Mouse (Mus musculus): ENCODE measurements around the gene Herc1. TPM values are rescaled to one million over a fixed set of nuclear protein-coding genes. Genes with fewer than 3 reads are reported as not detected.

The Herc1 gene
- polyA plus RNA-seq, 1 experiment from 2014 or later: 25.9 TPM

DNA sequence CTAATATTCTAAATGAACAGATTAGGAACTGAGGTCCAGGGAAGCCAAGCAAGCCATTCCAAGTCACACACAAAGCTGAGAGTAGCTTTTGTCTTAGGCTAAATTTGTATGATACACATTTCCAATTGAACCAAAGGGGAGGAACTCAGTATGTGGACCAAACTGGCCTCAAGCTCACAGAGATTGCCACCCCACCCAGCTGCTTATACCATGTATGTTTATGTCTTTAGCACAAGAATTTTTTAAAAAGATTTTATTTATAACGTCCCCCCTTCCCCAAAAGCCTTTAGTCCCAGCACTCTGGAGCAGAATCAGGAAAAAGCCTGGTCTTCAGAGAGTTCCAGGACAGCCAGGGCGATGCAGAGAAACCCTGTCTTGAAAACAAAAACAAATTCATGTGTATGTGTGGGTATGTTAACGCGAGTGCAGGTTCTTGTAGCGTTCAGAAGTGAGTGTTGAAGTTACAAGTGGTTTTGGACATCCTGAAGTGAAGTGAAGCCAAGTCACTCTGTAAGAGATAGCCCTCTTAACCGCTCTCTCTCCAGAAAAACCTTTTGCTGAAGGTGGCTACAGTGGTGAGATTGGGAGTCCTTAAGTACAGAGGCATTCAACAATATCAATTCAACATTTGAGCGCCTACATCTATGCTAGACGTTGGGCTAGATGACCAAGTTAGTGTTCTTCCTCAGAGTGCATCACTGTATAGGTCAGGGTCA is 948 bp upstream of the Herc1 start:
- H3K4me3 ChIP-seq (ENCODE audit: low read depth, low read length): peak overlapping the region; percentile 97
- H3K27ac ChIP-seq (ENCODE audit: low read depth): peak overlapping the region; percentile 96; the same call in 1 of the 2 replicates
- 0 out of 2 replicates have a peak, but pooled peaks cover 3% of the 10 kb centered on the region for H3K4me1 ChIP-seq (ENCODE audit: insufficient read depth)
- H3K9me3 ChIP-seq (ENCODE audit: low read depth, low read length): no peaks in the 10 kb centered on the region
- DNase-seq: no peak
- no peak; the same call in 1 of the 2 replicates for ATAC-seq (ENCODE audit: insufficient read depth)
- no peaks in the 10 kb centered on the region for H3K27me3 ChIP-seq (ENCODE audit: insufficient read depth, low read length)
- TF ChIP-seq CTCF (IDR thresholded peaks at IDR 0.05; ENCODE audit: low read depth): no peak
- H3K36me3 ChIP-seq (ENCODE audit: insufficient read depth): no peaks in the 10 kb centered on the region
- peak overlapping the region; percentile 95 for H3K9ac ChIP-seq
- WGBS: 30% methylated on average over 8 of the region's 8 CpGs
- peak overlapping the region; percentile 66 for H3K4me2 ChIP-seq

DNA sequence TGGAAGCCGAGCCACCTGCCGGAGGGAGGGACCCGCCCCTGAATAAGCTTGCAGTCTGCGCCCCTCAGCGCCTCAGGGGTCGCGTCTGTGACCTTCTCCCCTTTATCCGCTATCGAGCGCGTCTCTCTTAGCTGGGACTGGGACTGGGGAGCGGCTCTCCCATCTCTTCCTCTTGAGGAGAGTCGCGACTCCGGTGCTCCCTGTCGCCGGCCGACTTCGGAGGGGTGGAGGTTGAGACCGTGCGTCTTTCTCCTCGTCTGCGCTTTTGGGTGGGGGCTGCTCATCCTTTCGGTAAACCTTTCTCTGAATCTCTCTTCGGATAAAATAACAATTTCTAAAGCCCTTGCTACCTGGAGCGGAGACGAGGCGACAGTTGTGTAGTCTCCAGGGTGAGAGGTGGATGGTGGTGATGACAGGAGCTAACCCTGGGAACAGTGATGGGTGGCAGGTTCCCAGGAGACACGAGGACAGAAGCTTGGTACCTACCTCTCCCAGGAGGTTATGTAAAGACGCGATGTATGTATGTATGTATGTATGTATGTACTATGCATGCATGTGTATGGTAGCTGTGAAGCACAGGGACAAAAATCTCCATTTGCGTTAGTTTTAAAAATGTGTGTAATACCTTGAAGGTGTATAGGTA is 659 bp downstream of the Herc1 start:
- Histone ChIP-seq H3K9me3 (ENCODE audit: low read depth, low read length) (no peaks in the 10 kb centered on the region), H3K27ac (ENCODE audit: low read depth) (peak overlapping the region; percentile 96)

DNA sequence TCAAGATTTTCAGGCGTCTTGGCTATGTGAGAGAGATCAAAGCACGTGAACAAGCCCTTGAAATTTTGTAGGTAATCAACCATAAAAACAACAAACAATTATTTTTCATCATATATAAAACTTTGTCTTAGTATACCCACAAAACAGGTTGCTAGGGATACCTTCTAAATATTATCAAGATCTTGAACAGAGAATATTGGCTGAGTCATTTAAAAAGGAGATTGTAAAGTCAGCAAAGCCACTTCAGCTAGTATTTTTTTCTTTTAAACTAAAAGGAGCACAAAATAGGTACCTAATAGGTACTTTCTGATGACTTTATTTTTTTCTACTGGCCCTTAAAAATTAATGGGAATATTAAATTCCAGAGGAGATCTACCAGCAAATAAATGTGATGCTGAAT is 2.5 kb downstream of the Herc1 start:
- H3K4me2 ChIP-seq: no peak overlapping the region
- H3K4me3 ChIP-seq (ENCODE audit: low read depth, low read length): no peak overlapping the region
- 75% methylated on average over 2 of the region's 2 CpGs for WGBS
- H3K36me3 ChIP-seq (ENCODE audit: insufficient read depth): no peaks in the 10 kb centered on the region
- no peaks in the 10 kb centered on the region for H3K27me3 ChIP-seq (ENCODE audit: insufficient read depth, low read length)
- H3K4me1 ChIP-seq (ENCODE audit: insufficient read depth): 0 out of 2 replicates have a peak, but pooled peaks cover 3% of the 10 kb centered on the region
- H3K9me3 ChIP-seq (ENCODE audit: low read depth, low read length): no peaks in the 10 kb centered on the region
- DNase-seq (no peak), ATAC-seq (ENCODE audit: insufficient read depth) (no peak)
- H3K9ac ChIP-seq: no peak overlapping the region
- no peak overlapping the region for H3K27ac ChIP-seq (ENCODE audit: low read depth)
- TF ChIP-seq CTCF (IDR thresholded peaks at IDR 0.05; ENCODE audit: low read depth): no peak

More for the DNA sequence above, 659 bp downstream of the Herc1 start:
- no peak for TF ChIP-seq CTCF (IDR thresholded peaks at IDR 0.05; ENCODE audit: low read depth)
- ATAC-seq (ENCODE audit: insufficient read depth) (peak; percentile 55), DNase-seq (peak; percentile 35)
- no peaks in the 10 kb centered on the region for H3K36me3 ChIP-seq (ENCODE audit: insufficient read depth)
- peak overlapping the region; percentile 66 for H3K4me2 ChIP-seq
- H3K4me1 ChIP-seq (ENCODE audit: insufficient read depth): 0 out of 2 replicates have a peak, but pooled peaks cover 3% of the 10 kb centered on the region
- peak overlapping the region; percentile 97 for H3K4me3 ChIP-seq (ENCODE audit: low read depth, low read length)
- WGBS: 1% methylated on average over 32 of the region's 32 CpGs
- H3K27me3 ChIP-seq (ENCODE audit: insufficient read depth, low read length): no peaks in the 10 kb centered on the region
- H3K9ac ChIP-seq: peak overlapping the region; percentile 95

DNA sequence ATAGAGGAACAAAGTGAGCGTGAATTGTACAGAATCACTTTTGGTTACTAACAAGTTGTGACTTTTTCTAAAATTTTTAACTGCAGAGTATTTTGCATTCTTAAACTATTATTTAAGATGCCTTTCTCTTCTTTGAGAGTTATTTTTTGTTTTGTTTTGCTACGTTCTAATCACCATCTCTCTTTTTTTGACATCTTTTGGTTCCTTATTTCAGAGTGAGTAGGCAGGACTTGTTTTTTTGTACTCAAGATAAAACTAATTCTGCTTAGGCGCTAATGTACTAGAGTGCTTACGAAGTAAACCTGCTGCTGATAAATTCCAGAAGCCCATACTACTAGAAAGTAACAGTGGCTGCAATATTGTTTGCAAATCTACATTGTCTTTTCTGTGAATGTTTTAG is 8.9 kb downstream of the Herc1 start:
- TF ChIP-seq CTCF (IDR thresholded peaks at IDR 0.05; ENCODE audit: low read depth): no peak
- Histone ChIP-seq H3K36me3 (ENCODE audit: insufficient read depth) (no peaks in the 10 kb centered on the region), H3K27ac (ENCODE audit: low read depth) (no peak overlapping the region), H3K9ac (no peak overlapping the region), H3K9me3 (ENCODE audit: low read depth, low read length) (no peaks in the 10 kb centered on the region), H3K4me2 (no peak overlapping the region), H3K27me3 (ENCODE audit: insufficient read depth, low read length) (no peaks in the 10 kb centered on the region), H3K4me3 (ENCODE audit: low read depth, low read length) (no peak overlapping the region), H3K4me1 (ENCODE audit: insufficient read depth) (0 out of 2 replicates have a peak, but pooled peaks cover 2% of the 10 kb centered on the region)
- WGBS: 77% methylated on average over 4 of the region's 4 CpGs
- DNase-seq: no peak
- ATAC-seq (ENCODE audit: insufficient read depth): no peak

DNA sequence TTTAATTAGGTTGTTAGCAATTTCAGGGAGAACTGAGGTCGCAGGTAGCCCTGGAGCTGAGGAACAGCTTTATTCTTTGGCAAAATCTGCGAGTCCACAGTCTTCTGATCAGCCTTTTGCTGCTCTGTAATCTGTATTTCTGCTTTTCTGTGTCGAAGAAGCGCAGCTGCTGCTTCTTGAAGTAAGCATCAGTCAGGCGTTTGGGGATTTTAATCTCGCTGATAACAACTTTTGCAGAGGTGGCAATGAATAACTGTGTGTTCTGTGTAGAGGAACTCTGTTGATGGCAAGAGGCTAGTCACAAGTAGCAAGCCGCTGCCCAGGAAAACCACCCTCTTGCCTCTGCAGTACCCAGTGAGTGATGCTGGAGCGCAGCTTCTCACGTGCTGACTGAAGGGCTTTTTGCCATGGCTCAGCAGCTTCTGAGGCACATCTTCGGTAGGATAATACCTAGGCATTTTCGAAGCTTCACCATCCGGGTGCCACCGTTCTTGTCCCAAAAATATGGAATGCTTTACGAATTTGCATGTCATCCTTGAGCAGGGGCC is 10.0 kb downstream of the Herc1 start:
- H3K27me3 ChIP-seq (ENCODE audit: insufficient read depth, low read length): no peaks in the 10 kb centered on the region
- H3K9ac ChIP-seq: no peak overlapping the region
- H3K4me3 ChIP-seq (ENCODE audit: low read depth, low read length): no peak overlapping the region
- H3K4me1 ChIP-seq (ENCODE audit: insufficient read depth): 0 out of 2 replicates have a peak, but pooled peaks cover 2% of the 10 kb centered on the region
- no peaks in the 10 kb centered on the region for H3K9me3 ChIP-seq (ENCODE audit: low read depth, low read length)
- WGBS: 70% methylated on average over 14 of the region's 14 CpGs
- TF ChIP-seq CTCF (IDR thresholded peaks at IDR 0.05; ENCODE audit: low read depth): no peak
- no peaks in the 10 kb centered on the region for H3K36me3 ChIP-seq (ENCODE audit: insufficient read depth)
- DNase-seq (no peak), ATAC-seq (ENCODE audit: insufficient read depth) (no peak)
- no peak overlapping the region for H3K4me2 ChIP-seq
- no peak overlapping the region for H3K27ac ChIP-seq (ENCODE audit: low read depth)

DNA sequence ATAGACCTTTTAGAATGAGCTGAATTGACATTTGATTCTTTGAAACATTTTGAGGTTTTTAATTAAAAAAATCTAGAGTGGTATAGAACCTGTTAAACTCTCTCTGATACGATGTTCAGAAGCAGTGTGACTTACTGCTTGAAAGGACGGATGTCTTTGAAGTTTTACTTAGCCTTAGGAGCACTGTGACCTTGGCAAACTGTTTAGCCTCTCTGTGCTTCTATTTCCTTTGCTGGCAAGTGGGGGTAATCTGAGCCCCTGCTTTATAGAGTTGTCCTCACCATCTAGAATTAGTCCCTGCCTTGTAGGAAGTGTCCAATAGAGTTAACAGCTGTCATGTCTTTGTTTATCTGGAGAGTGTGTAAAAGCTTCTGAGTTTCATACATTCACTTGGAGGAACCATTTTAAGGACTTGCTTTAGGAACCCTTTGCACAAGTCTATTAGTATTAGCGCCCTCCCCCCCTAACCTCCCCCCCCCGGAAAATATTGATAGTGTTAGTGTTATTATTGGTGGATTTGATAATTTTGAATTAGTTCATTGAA is 18.7 kb downstream of the Herc1 start:
- no peak for TF ChIP-seq CTCF (IDR thresholded peaks at IDR 0.05; ENCODE audit: low read depth)
- Histone ChIP-seq H3K9ac (no peak overlapping the region), H3K9me3 (ENCODE audit: low read depth, low read length) (no peaks in the 10 kb centered on the region), H3K4me1 (ENCODE audit: insufficient read depth) (no peaks in the 10 kb centered on the region), H3K4me2 (no peak overlapping the region), H3K27me3 (ENCODE audit: insufficient read depth, low read length) (no peaks in the 10 kb centered on the region), H3K27ac (ENCODE audit: low read depth) (no peak overlapping the region), H3K4me3 (ENCODE audit: low read depth, low read length) (no peak overlapping the region), H3K36me3 (ENCODE audit: insufficient read depth) (peaks cover 18% of the 10 kb centered on the region)
- DNase-seq: peak; percentile 14
- 62% methylated on average over 4 of the region's 4 CpGs for WGBS
- ATAC-seq (ENCODE audit: insufficient read depth): no peak

DNA sequence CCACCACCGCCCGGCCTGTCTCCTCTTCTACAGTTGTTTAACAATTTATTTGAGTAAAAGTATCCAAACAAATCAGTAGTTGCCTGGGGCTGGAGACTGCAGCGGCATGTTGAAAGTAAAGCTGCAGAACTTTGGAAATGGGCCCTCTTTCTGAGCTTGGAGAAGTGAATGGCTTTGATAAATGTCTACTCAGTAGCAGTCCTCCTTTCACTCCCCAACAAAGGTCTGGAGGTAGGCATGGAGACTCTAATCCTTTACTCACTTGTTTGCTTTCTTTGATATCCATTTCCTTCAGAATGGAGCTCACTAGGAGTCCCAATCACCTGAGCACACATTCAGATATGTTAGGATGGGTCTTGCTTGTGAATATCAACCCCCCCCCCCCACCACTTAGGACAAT is 20.1 kb downstream of the Herc1 start:
- TF ChIP-seq CTCF (IDR thresholded peaks at IDR 0.05; ENCODE audit: low read depth): no peak
- peaks cover 18% of the 10 kb centered on the region for H3K36me3 ChIP-seq (ENCODE audit: insufficient read depth)
- H3K9me3 ChIP-seq (ENCODE audit: low read depth, low read length): no peaks in the 10 kb centered on the region
- no peak overlapping the region for H3K4me3 ChIP-seq (ENCODE audit: low read depth, low read length)
- 68% methylated on average over 3 of the region's 3 CpGs for WGBS
- no peak overlapping the region for H3K9ac ChIP-seq
- DNase-seq (no peak), ATAC-seq (ENCODE audit: insufficient read depth) (no peak)
- no peak overlapping the region for H3K27ac ChIP-seq (ENCODE audit: low read depth)
- no peaks in the 10 kb centered on the region for H3K27me3 ChIP-seq (ENCODE audit: insufficient read depth, low read length)
- H3K4me1 ChIP-seq (ENCODE audit: insufficient read depth): no peaks in the 10 kb centered on the region
- no peak overlapping the region for H3K4me2 ChIP-seq
